Mouse (Mus musculus) liver, adult 2 months (tissue): ENCODE measurements at regions not wholly inside any gene's neighbourhood (a gene's known extent, or its start where the extent isn't known, plus 50 kb on each side); places are given as distances from the start of the nearest gene placed in this dataset.

Experiments
- DNase-seq: peaks from one replicate; pipeline ENCODE4 v3.0.0-alpha.2; 2011; ENCODE audit warnings: low read depth, low spot score; ENCODE audit errors: extremely low read depth
- H3K27ac ChIP-seq: fragments of 200-500 bp; replicated peaks from 2 replicates; pipeline ENCODE4 v1.5.1; 2012; ENCODE audit warnings: low read depth, mild to moderate bottlenecking, control low read depth, inconsistent platforms, low read length; ENCODE audit not compliant: insufficient read depth
- H3K27me3 ChIP-seq: fragments of 200-500 bp; 2 replicates; pipeline ENCODE4 v1.6.1; 2012; ENCODE audit warnings: mild to moderate bottlenecking, moderate library complexity, low read length, inconsistent platforms; ENCODE audit not compliant: control insufficient read depth, insufficient read depth
- H3K36me3 ChIP-seq: fragments of 200-500 bp; 2 replicates; pipeline ENCODE4 v1.6.1; 2012; ENCODE audit warnings: low read length, inconsistent platforms; ENCODE audit not compliant: control insufficient read depth, insufficient read depth
- H3K4me1 ChIP-seq: fragments of 200-500 bp; 2 replicates; pipeline ENCODE4 v1.6.1; 2011; ENCODE audit warnings: low read length; ENCODE audit not compliant: control insufficient read depth, insufficient read depth
- H3K4me3 ChIP-seq: fragments of 200-500 bp; 2 replicates; pipeline ENCODE4 v1.5.1; 2011; ENCODE audit warnings: low read depth, mild to moderate bottlenecking, control low read depth, low read length, moderate library complexity; ENCODE audit not compliant: insufficient read depth
- H3K79me2 ChIP-seq: fragments of 200-500 bp; 2 replicates; pipeline ENCODE4 v1.6.1; 2012; ENCODE audit warnings: inconsistent platforms, mild to moderate bottlenecking, low read length, moderate library complexity; ENCODE audit not compliant: control insufficient read depth, insufficient read depth
- H3K9ac ChIP-seq: fragments of 200-500 bp; 2 replicates; pipeline ENCODE4 v1.6.1; 2012; ENCODE audit warnings: low read depth, mild to moderate bottlenecking, control low read depth, inconsistent platforms, low read length
- CTCF ChIP-seq: fragments of 200-500 bp; IDR thresholded peaks from 2 replicates; pipeline ENCODE4 v1.5.1; 2011; ENCODE audit warnings: low read depth, low read length, control low read depth
- POLR2A ChIP-seq: fragments of 200-500 bp; IDR thresholded peaks from 2 replicates; pipeline ENCODE4 v1.6.1; 2011; ENCODE audit warnings: low read length, control low read depth; ENCODE audit not compliant: insufficient read depth; ENCODE audit errors: extremely low read depth

DNA sequence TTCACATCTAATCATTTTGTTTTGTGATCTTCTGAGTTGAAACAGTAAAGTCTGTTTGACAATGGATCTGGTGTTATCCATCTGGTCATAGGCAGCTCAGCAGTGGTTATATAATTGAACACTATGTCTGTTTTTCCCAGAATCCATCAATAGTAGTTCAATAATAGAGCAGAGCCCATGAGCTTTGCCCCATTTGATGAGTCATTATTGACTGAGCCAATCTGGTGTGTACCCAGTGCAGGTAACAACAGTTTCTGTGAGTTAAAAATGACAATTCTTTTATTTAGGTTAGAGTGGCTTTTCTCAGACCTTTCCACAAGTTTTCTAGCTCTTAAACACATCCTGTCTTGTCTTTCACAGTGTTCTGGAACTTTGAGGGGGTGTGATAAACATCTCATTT lies 518.8 kb downstream of the Gabrg1 start:
- TF ChIP-seq CTCF (no peak), POLR2A (no peak)
- H3K27ac ChIP-seq, result no peak overlapping the region
- peaks cover 2% of the 10 kb centered on the region; the same call in 1 of the 2 replicates for H3K4me1 ChIP-seq
- H3K9ac ChIP-seq, result no peak overlapping the region
- H3K36me3 ChIP-seq, result no peaks in the 10 kb centered on the region
- no peaks in the 10 kb centered on the region for H3K79me2 ChIP-seq
- no peak overlapping the region for H3K4me3 ChIP-seq
- peak; percentile 73 for DNase-seq
- H3K27me3 ChIP-seq, result no peaks in the 10 kb centered on the region
